Mouse (Mus musculus): ENCODE measurements around the gene Ppara.
A peak's percentile ranks its signal among the peaks of the same experiment; 100 is the strongest.

Ppara gene

GRCm38 (mm10) chr15:85705013-85705528, 29.7 kb upstream of the Ppara start:
- no peak for DNase-seq (ENCODE audit: low spot score in 2 of 2)

- no peak for DNase-seq (ENCODE audit: low spot score in 2 of 2)
Observed at GRCm38 (mm10) chr15:85705566-85706332, 29.0 kb upstream of the Ppara start.

GRCm38 (mm10) chr15:85706527-85706926, 28.3 kb upstream of the Ppara start:
- no peak for DNase-seq (ENCODE audit: low spot score in 2 of 2)

- DNase-seq (ENCODE audit: low spot score in 2 of 2): no peak
Observed at GRCm38 (mm10) chr15:85707017-85707416, 27.8 kb upstream of the Ppara start.

- no peak for DNase-seq (ENCODE audit: low spot score in 2 of 2)
Observed at GRCm38 (mm10) chr15:85707458-85708030, 27.2 kb upstream of the Ppara start.

GRCm38 (mm10) chr15:85708217-85708616, 26.6 kb upstream of the Ppara start:
- DNase-seq (ENCODE audit: low spot score in 2 of 2): no peak

GRCm38 (mm10) chr15:85708843-85709242, 25.9 kb upstream of the Ppara start:
- no peak for DNase-seq (ENCODE audit: low spot score in 2 of 2)

GRCm38 (mm10) chr15:85709268-85709973, 25.4 kb upstream of the Ppara start:
- peak; percentile 68 to 83 for DNase-seq (ENCODE audit: low spot score in 2 of 2)

- DNase-seq (ENCODE audit: low spot score in 2 of 2): peak; percentile 60 to 83
Observed at GRCm38 (mm10) chr15:85710179-85710578, 24.6 kb upstream of the Ppara start.

GRCm38 (mm10) chr15:85710641-85711580, 23.9 kb upstream of the Ppara start:
- DNase-seq (ENCODE audit: low spot score in 2 of 2): no peak

- no peak for DNase-seq (ENCODE audit: low spot score in 2 of 2)
Observed at GRCm38 (mm10) chr15:85712565-85713168, 22.1 kb upstream of the Ppara start.

- no peak for DNase-seq (ENCODE audit: low spot score in 2 of 2)
Observed at GRCm38 (mm10) chr15:85713417-85713816, 21.4 kb upstream of the Ppara start.

GRCm38 (mm10) chr15:85715059-85715458, 19.7 kb upstream of the Ppara start:
- DNase-seq (ENCODE audit: low spot score in 2 of 2): no peak

- DNase-seq (ENCODE audit: low spot score in 2 of 2): peak; percentile 80 to 88
Observed at GRCm38 (mm10) chr15:85716045-85716444, 18.7 kb upstream of the Ppara start.

GRCm38 (mm10) chr15:85716591-85716990, 18.2 kb upstream of the Ppara start:
- no peak for DNase-seq (ENCODE audit: low spot score in 2 of 2)

GRCm38 (mm10) chr15:85717008-85717407, 17.8 kb upstream of the Ppara start:
- no peak for DNase-seq (ENCODE audit: low spot score in 2 of 2)

GRCm38 (mm10) chr15:85717800-85718199, 17.0 kb upstream of the Ppara start:
- no peak for DNase-seq (ENCODE audit: low spot score in 2 of 2)

GRCm38 (mm10) chr15:85719017-85719416, 15.8 kb upstream of the Ppara start:
- no peak for DNase-seq (ENCODE audit: low spot score in 2 of 2)

GRCm38 (mm10) chr15:85720366-85720841, 14.4 kb upstream of the Ppara start:
- DNase-seq (ENCODE audit: low spot score in 2 of 2): no peak

- no peak for DNase-seq (ENCODE audit: low spot score in 2 of 2)
Observed at GRCm38 (mm10) chr15:85724271-85725165, 10.3 kb upstream of the Ppara start.
